Mouse (Mus musculus) cerebellum, adult 2 months (tissue): ENCODE measurements around the gene 1700015F17Rik. TPM values are rescaled to one million over a fixed set of nuclear protein-coding genes. Genes with fewer than 3 reads are reported as not detected.

Experiments used
- DNase-seq, 2 experiments: peaks; one replicate each; pipeline ENCODE4 v3.0.0; 2021
- H3K27ac ChIP-seq: fragments of 200-500 bp; 2 replicates; pipeline ENCODE4 v1.5.1; 2012; ENCODE audit warnings: low read length, control low read depth, inconsistent platforms; ENCODE audit not compliant: insufficient read depth
- H3K27me3 ChIP-seq: fragments of 200-500 bp; 2 replicates; pipeline ENCODE4 v1.6.1; 2012; ENCODE audit warnings: inconsistent platforms, mild to moderate bottlenecking, low read length, moderate library complexity; ENCODE audit not compliant: control insufficient read depth, insufficient read depth
- H3K4me1 ChIP-seq: fragments of 200-500 bp; 2 replicates; pipeline ENCODE4 v1.6.1; 2011; ENCODE audit warnings: low read length; ENCODE audit not compliant: control insufficient read depth, insufficient read depth
- H3K4me3 ChIP-seq: fragments of 200-500 bp; replicated peaks from 2 replicates; pipeline ENCODE3; 2011; ENCODE audit warnings: mild to moderate bottlenecking, low read depth, low read length, control low read depth; ENCODE audit not compliant: insufficient read depth
- CTCF ChIP-seq: fragments of 200-500 bp; IDR thresholded peaks from 2 replicates; pipeline ENCODE4 v1.5.1; 2011; ENCODE audit warnings: low read depth, mild to moderate bottlenecking, control low read depth, low read length, moderate library complexity, borderline replicate concordance; ENCODE audit not compliant: insufficient read depth
- POLR2A ChIP-seq: fragments of 200-500 bp; IDR thresholded peaks from 2 replicates; pipeline ENCODE4 v1.6.1; 2011; ENCODE audit warnings: low read length, control low read depth, borderline replicate concordance; ENCODE audit not compliant: insufficient read depth
- WGBS: fragments of 180-500 bp; shearing (Covaris S2); methylation state at CpG from one replicate; pipeline ENCODE4 v1.1.7; 2018; 5-methylcytosine and 5-hydroxymethylcytosine counted together
- polyA plus RNA-seq: library from polyadenylated mRNA; depleted of rRNA; stranded (reverse); fragments of >200 nt; gene quantifications from 2 replicates; pipeline ENCODE4 v1.2.3, GENCODE M21; 2012; rRNA removed

1700015F17Rik gene
- 0.22 and 0.49 TPM in 2 replicates for polyA plus RNA-seq

DNA sequence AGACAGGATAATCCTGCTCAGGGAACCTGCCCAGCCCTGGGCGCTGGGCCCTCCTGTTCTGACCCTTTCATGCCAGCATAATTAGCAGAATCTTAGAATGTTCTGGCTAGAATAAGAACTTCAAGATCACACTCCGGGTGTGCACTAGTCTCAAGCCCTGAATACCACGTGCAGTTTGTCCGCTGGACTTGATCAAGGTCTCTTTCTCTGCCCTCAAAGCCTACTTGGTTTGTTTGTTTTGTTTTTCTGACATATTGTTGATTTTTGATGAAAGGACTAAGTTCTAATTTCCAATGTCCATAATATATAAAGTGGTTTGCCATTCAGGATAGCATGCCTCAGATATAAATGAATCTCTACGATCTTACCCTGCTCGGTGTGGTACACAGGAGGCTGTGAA lies at the start of gene 1700015F17Rik:
Gene 1700015F17Rik (minus strand): TSS at position 101 of the 400 bp plus-strand sequence.
- DNase-seq, result no peak
- Histone ChIP-seq H3K4me1 (no peaks in the 10 kb centered on the region), H3K4me3 (no peak within 1 kb of the TSS), H3K27me3 (no peaks in the 10 kb centered on the region), H3K27ac (no peak within 1 kb of the TSS)
- WGBS, result 64% methylated on average over 6 of the region's 6 CpGs
- TF ChIP-seq POLR2A (no peak), CTCF (no peak)

DNA sequence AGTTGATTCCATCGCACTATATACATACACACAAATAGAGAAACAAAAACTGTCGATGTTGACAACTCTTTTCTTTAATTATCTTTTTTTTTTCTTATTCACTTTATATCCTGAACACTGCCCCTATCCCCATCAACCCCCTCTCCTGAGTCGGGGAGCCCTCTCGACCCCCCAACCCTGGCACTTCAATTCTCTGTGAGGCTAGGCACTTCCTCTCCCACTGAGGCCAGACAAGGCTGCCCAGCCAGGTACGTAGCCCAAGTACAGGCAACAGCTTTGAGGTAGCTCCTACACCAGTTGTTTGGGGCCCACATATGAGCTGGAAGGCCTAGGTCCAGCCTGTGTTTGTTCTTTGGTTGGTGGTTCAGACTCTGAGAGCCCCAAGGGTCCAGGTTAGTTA lies 36.5 kb upstream of the 1700015F17Rik start:
- DNase-seq, result peak in 1 of 2 experiments; percentile 26
- H3K4me3 ChIP-seq, result no peak overlapping the region
- TF ChIP-seq POLR2A (no peak), CTCF (no peak)
- H3K27ac ChIP-seq, result no peak overlapping the region
- 83% methylated on average over 5 of the region's 5 CpGs for WGBS
- H3K27me3 ChIP-seq, result no peaks in the 10 kb centered on the region
- H3K4me1 ChIP-seq, result peaks cover 6% of the 10 kb centered on the region; the same call in 1 of the 2 replicates

DNA sequence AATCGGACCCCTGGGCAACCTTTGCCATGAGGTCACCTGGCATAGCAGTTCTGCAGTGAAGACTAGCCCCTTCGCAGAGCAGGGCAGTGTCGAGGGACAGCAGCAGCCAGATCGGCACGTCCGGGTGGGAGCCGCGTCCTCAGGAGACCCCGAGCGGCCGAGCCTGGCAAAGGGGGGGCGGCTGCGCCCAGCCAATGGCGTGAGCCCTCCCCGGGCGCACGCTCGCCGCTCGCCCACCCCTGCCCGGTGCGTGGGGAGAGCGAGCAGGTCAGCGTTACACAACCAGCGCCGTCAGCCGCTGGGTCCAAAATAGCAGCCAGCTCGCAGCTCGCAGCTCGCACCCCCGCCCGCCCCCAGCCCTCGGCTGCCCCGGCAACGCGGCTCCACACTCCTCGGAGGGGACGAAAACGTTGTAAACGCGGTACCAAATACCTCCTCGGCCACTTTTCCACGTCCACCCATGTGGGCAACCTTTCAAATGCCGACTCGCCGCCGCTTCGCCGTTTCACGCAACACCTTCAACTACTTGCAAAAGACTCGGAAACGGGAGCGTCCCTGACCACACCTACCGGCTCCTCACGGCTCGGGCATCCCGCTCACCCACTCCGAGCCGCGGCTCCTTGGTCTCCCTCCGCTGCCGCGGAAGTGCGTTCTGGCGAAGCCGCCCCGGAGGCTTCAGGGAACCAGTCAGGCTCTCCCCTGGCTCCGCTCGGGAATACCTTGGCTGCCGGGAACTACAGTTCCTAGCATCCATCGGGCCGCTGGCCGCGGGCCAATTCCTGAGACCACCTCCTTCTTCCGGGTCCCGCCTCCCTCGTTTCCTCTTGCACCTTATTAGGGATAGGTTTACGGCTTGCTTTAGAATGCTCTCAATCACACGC lies 35.5 kb upstream of the 1700015F17Rik start, which contains the start of gene Cldn12:
Gene Cldn12 (minus strand): TSS at position 763 of the 881 bp plus-strand sequence.
- DNase-seq, result peak; percentile 97 to 98
- under 1% methylated on average over 79 of the region's 79 CpGs for WGBS
- no peak for TF ChIP-seq CTCF
- peak; percentile 66; the same call in 1 of the 2 replicates for TF ChIP-seq POLR2A
- Histone ChIP-seq H3K27me3 (no peaks in the 10 kb centered on the region), H3K4me1 (peaks cover 6% of the 10 kb centered on the region; the same call in 1 of the 2 replicates), H3K27ac (peak within 1 kb of the TSS; percentile 93), H3K4me3 (peak within 1 kb of the TSS; percentile 94)

DNA sequence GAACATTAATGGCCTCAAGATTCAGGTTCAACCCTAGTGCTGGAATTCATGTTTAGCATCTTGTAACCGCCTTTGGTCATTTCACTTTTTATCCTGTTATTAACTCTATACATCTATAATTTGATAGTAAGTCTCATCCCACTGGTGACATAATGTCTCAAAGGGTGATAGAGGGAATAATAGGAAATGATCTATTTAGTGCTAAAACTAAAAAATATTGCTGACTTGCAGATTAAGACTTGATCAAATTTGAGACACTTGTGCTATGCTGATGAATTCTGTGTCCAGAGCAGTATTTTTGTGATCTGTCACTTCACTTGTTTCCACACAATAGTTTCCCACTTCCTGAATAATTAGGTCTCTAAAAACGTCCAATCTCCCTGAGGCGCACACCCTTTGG lies 32.5 kb upstream of the 1700015F17Rik start:
- no peak overlapping the region for H3K27ac ChIP-seq
- 74% methylated on average over 3 of the region's 3 CpGs for WGBS
- H3K27me3 ChIP-seq, result no peaks in the 10 kb centered on the region
- no peak for DNase-seq
- peaks cover 17% of the 10 kb centered on the region for H3K4me1 ChIP-seq
- no peak for TF ChIP-seq CTCF
- no peak for TF ChIP-seq POLR2A
- no peak overlapping the region for H3K4me3 ChIP-seq

DNA sequence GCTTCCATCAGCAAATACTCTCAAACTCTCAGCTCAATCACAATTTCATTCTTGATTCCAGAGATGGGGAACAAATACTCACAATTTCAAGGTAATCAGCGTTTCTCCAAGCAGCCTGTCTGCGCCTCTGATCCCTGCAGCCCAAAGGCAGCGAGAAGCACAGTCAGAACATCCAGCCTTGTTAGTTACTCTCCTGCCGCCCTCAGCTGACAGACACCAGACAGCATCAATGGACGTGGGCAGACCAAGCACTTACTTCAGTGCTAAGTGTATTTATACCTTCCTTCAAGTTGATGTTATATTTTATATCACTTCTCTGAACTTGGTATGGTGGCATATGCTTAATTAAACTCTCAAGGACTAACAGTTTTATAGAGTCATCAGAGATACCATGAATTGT lies 32.0 kb upstream of the 1700015F17Rik start:
- peaks cover 17% of the 10 kb centered on the region for H3K4me1 ChIP-seq
- no peak for TF ChIP-seq CTCF
- H3K27ac ChIP-seq, result no peak overlapping the region
- DNase-seq, result no peak
- H3K4me3 ChIP-seq, result no peak overlapping the region
- no peaks in the 10 kb centered on the region for H3K27me3 ChIP-seq
- 65% methylated on average over 5 of the region's 5 CpGs for WGBS

DNA sequence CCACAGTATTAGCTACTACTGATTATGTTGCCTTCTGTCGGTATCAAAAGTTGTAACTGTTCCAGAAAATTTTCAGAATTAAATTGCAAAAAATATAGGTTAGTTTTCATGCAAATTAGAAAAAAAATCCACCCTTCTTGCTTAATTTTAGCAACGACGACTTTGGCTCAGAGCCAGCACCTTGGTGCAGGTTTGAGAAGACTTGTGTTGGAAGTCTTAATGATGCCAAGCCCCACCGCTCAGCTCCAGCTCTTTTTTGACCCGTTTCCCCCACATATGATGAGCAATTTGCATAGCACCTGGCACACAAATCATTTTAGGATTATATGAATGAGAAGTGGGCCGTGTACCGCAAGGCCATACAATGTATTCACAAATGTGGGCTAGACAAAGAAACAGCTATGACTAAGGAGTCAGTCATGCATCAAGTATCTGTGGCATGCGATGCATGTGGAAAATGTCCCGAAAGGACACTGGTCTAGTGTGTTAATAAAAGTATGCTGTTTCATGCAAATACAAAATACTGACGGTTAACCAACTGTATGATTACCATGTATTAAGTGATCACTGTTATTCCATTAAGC lies 31.5 kb upstream of the 1700015F17Rik start:
- Histone ChIP-seq H3K4me3 (no peak overlapping the region), H3K27me3 (no peaks in the 10 kb centered on the region), H3K27ac (no peak overlapping the region), H3K4me1 (peaks cover 17% of the 10 kb centered on the region)
- peak; percentile 41 to 50 for DNase-seq
- WGBS, result 30% methylated on average over 10 of the region's 10 CpGs
- TF ChIP-seq POLR2A (no peak), CTCF (no peak)

DNA sequence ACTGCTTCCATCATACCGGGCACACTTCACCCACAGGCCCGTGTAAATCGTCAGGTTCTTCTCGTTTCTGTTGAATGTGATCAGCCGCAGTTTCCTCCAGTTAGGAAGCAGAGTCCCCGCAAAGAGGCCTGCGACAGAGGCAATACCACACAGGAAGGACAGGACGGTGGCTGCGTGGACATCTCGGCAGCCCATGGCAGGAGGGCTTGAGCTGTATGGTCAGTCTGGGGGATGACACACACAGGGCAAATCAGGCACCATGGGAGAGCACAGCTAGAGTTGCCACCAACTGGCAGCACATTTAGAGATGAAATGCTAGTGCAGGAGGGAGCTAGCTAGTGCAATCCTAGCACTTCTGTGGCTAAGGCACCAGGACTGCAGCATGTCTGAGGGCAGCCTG lies 29.3 kb upstream of the 1700015F17Rik start:
- no peak for DNase-seq
- peaks cover 17% of the 10 kb centered on the region for H3K4me1 ChIP-seq
- TF ChIP-seq CTCF, result no peak
- TF ChIP-seq POLR2A, result no peak
- no peaks in the 10 kb centered on the region for H3K27me3 ChIP-seq
- H3K27ac ChIP-seq, result peak overlapping the region; percentile 9; the same call in 1 of the 2 replicates
- H3K4me3 ChIP-seq, result peak overlapping the region; percentile 44
- 23% methylated on average over 10 of the region's 10 CpGs for WGBS

DNA sequence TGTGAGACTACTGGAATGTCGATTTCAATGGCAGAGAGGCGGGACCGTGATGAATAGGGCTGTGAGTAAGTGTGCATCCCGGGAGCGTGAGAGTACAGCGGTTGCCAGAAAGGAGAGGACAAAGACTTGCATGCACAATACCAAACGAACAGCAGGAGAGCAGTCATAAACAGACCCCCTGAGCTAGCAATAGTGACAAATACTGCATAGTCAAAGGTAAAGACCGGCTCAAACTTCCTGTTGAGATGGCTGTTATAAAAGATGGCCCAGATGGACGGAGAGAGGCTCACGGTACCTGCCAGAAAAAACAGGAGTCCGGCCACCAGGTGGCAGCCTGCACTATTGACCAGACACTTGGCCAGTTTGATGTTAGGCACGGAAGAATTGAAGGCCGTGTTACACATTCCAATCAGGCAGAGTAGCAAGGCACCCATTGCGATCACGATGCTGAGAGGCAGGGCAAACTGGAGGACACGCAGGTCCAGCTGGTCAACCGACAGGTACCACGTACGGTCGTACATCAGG lies 28.8 kb upstream of the 1700015F17Rik start:
- Histone ChIP-seq H3K27ac (peak overlapping the region; percentile 9; the same call in 1 of the 2 replicates), H3K4me1 (peaks cover 17% of the 10 kb centered on the region), H3K27me3 (no peaks in the 10 kb centered on the region), H3K4me3 (peak overlapping the region; percentile 44)
- peak; percentile 86 to 88 for DNase-seq
- WGBS, result 12% methylated on average over 20 of the region's 20 CpGs
- no peak for TF ChIP-seq POLR2A
- peak; percentile 81 for TF ChIP-seq CTCF
